In the genomic region with DNA sequence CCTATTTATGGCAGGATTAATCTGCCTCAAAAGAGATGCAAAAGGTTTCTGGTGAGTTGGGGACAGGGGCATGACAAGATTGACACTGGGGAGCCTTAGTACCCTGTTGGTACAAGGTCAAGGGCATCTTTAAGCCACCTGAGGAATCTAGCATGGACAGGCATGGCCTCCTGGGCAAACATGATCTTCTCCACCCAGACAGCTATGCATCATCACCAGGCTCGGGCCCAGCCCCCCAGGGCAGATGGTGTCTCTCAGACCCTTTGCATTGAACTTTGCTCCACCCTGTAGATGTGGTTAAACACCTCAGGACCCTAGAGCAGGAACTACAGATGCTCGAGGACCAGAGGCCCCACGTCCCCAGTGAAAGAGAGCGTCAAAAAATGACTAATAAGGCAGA, we compare ENCODE assay signal across 1 mouse cellular context.
TF ChIP-seq lines count a peak whose summit lies in the region.

Gene Mgst2 (plus strand): TSS at position 301 of the 400 bp plus-strand sequence.

TF ChIP-seq in CH12.LX, 34 proteins besides CTCF, POLR2A, EP300 and RAD21 (continued from another document):
- TF ChIP-seq MXI1 (IDR thresholded peaks at IDR 0.05; ENCODE audit: low read depth, low read length) = no peak
- TF ChIP-seq USF2 (conservative IDR thresholded peaks at IDR 0.05; ENCODE audit: low read depth, low read length) = no peak
- TF ChIP-seq ZMIZ1 (IDR thresholded peaks at IDR 0.05; ENCODE audit: low read depth, low read length) = no peak
- TF ChIP-seq GABPA (IDR thresholded peaks at IDR 0.05; ENCODE audit: insufficient replicate concordance, low read depth, low read length) = no peak
- no peak for TF ChIP-seq MAFK (IDR thresholded peaks at IDR 0.05; ENCODE audit: insufficient replicate concordance, low read length)
- no peak for TF ChIP-seq TCF12 (IDR thresholded peaks at IDR 0.05; ENCODE audit: low read depth, low read length)
- no peak for TF ChIP-seq ELF1 (IDR thresholded peaks at IDR 0.05; ENCODE audit: low read depth, low read length)
- TF ChIP-seq RCOR1 (conservative IDR thresholded peaks at IDR 0.05; ENCODE audit: low read depth, low read length) = no peak
- TF ChIP-seq MAZ (IDR thresholded peaks at IDR 0.05; ENCODE audit: low read depth, low read length) = no peak
TF ChIP-seq in CH12.LX: peak in this region for 0.
